Mouse (Mus musculus): ENCODE data around the gene Tbxas1. TPM values are rescaled to one million over a fixed set of nuclear protein-coding genes. Genes with fewer than 3 reads are reported as not detected.

The Tbxas1 gene
- polyA plus RNA-seq, 1 experiment from 2014 or later = 1.6 TPM

GRCm38 (mm10) chr6:38928489-38928888 is 53.3 kb downstream of the Tbxas1 start:
- ATAC-seq = no peak
- WGBS = 87% methylated on average over 3 of the region's 3 CpGs
- H3K9me3 ChIP-seq = 0 out of 2 replicates have a peak, but pooled peaks cover 3% of the 10 kb centered on the region

GRCm38 (mm10) chr6:38936009-38936408 is 60.8 kb downstream of the Tbxas1 start:
- 89% methylated on average over 2 of the region's 2 CpGs for WGBS
- Histone ChIP-seq H3K36me3 (no peaks in the 10 kb centered on the region), H3K27ac (no peak overlapping the region), H3K4me2 (replicated peaks) (no peak overlapping the region), H3K4me1 (replicated peaks) (no peaks in the 10 kb centered on the region), H3K27me3 (no peaks in the 10 kb centered on the region), H3K4me3 (replicated peaks) (no peak overlapping the region), H3K9me3 (0 out of 2 replicates have a peak, but pooled peaks cover 3% of the 10 kb centered on the region), H3K9ac (replicated peaks) (no peak overlapping the region)
- no peak for ATAC-seq

More at GRCm38 (mm10) chr6:38928489-38928888, 53.3 kb downstream of the Tbxas1 start:
- H3K27ac ChIP-seq = no peak overlapping the region
- no peaks in the 10 kb centered on the region for H3K36me3 ChIP-seq
- H3K9ac ChIP-seq (replicated peaks) = no peak overlapping the region
- H3K4me1 ChIP-seq (replicated peaks) = peaks cover 7% of the 10 kb centered on the region; the same call in 1 of the 2 replicates
- H3K4me3 ChIP-seq (replicated peaks) = no peak overlapping the region
- H3K4me2 ChIP-seq (replicated peaks) = no peak overlapping the region
- H3K27me3 ChIP-seq = no peaks in the 10 kb centered on the region

- Histone ChIP-seq H3K27me3 (no peaks in the 10 kb centered on the region), H3K4me1 (replicated peaks) (no peaks in the 10 kb centered on the region), H3K9ac (replicated peaks) (no peak overlapping the region), H3K36me3 (no peaks in the 10 kb centered on the region), H3K4me3 (replicated peaks) (no peak overlapping the region), H3K27ac (no peak overlapping the region), H3K4me2 (replicated peaks) (no peak overlapping the region), H3K9me3 (peaks cover 4% of the 10 kb centered on the region; the same call in 1 of the 2 replicates)
- 85% methylated on average over 6 of the region's 6 CpGs for WGBS
- ATAC-seq = no peak
Observed at GRCm38 (mm10) chr6:38938421-38938820, 63.2 kb downstream of the Tbxas1 start.

- no peak for ATAC-seq
- WGBS = 79% methylated on average over 4 of the region's 4 CpGs
- no peak overlapping the region for H3K27ac ChIP-seq
- H3K4me1 ChIP-seq (replicated peaks) = no peaks in the 10 kb centered on the region
- peaks cover 4% of the 10 kb centered on the region; the same call in 1 of the 2 replicates for H3K9me3 ChIP-seq
- no peaks in the 10 kb centered on the region for H3K36me3 ChIP-seq
- no peaks in the 10 kb centered on the region for H3K27me3 ChIP-seq
- H3K4me2 ChIP-seq (replicated peaks) = no peak overlapping the region
- no peak overlapping the region for H3K4me3 ChIP-seq (replicated peaks)
- H3K9ac ChIP-seq (replicated peaks) = no peak overlapping the region
Observed at GRCm38 (mm10) chr6:38939096-38939495, 63.9 kb downstream of the Tbxas1 start.

- Histone ChIP-seq H3K9ac (replicated peaks) (no peak overlapping the region), H3K9me3 (peaks cover 4% of the 10 kb centered on the region; the same call in 1 of the 2 replicates), H3K27ac (no peak overlapping the region), H3K4me1 (replicated peaks) (no peaks in the 10 kb centered on the region), H3K27me3 (no peaks in the 10 kb centered on the region), H3K4me2 (replicated peaks) (no peak overlapping the region), H3K4me3 (replicated peaks) (no peak overlapping the region), H3K36me3 (no peaks in the 10 kb centered on the region)
- 86% methylated on average over 1 of the region's 1 CpGs for WGBS
- no peak for ATAC-seq
Observed at GRCm38 (mm10) chr6:38941016-38941415, 65.8 kb downstream of the Tbxas1 start.

- H3K9ac ChIP-seq (replicated peaks) = no peak overlapping the region
- H3K4me2 ChIP-seq (replicated peaks) = no peak overlapping the region
- ATAC-seq = no peak
- H3K9me3 ChIP-seq = peaks cover 4% of the 10 kb centered on the region; the same call in 1 of the 2 replicates
- no peak overlapping the region for H3K4me3 ChIP-seq (replicated peaks)
- H3K4me1 ChIP-seq (replicated peaks) = no peaks in the 10 kb centered on the region
- H3K27me3 ChIP-seq = no peaks in the 10 kb centered on the region
- 96% methylated on average over 3 of the region's 3 CpGs for WGBS
- H3K36me3 ChIP-seq = no peaks in the 10 kb centered on the region
- no peak overlapping the region for H3K27ac ChIP-seq
Observed at GRCm38 (mm10) chr6:38942771-38943170, 67.6 kb downstream of the Tbxas1 start.

GRCm38 (mm10) chr6:38944392-38944791 is 69.2 kb downstream of the Tbxas1 start:
- H3K27me3 ChIP-seq = no peaks in the 10 kb centered on the region
- H3K4me1 ChIP-seq (replicated peaks) = no peaks in the 10 kb centered on the region
- H3K36me3 ChIP-seq = no peaks in the 10 kb centered on the region
- no peak overlapping the region for H3K4me2 ChIP-seq (replicated peaks)
- WGBS = 95% methylated on average over 8 of the region's 8 CpGs
- H3K4me3 ChIP-seq (replicated peaks) = no peak overlapping the region
- H3K9me3 ChIP-seq = peaks cover 4% of the 10 kb centered on the region; the same call in 1 of the 2 replicates
- ATAC-seq = no peak
- H3K9ac ChIP-seq (replicated peaks) = no peak overlapping the region
- H3K27ac ChIP-seq = no peak overlapping the region

GRCm38 (mm10) chr6:38944826-38945225 is 69.6 kb downstream of the Tbxas1 start:
- Histone ChIP-seq H3K27ac (no peak overlapping the region), H3K9me3 (peaks cover 4% of the 10 kb centered on the region; the same call in 1 of the 2 replicates), H3K4me1 (replicated peaks) (no peaks in the 10 kb centered on the region), H3K4me2 (replicated peaks) (no peak overlapping the region), H3K27me3 (no peaks in the 10 kb centered on the region), H3K36me3 (no peaks in the 10 kb centered on the region), H3K4me3 (replicated peaks) (no peak overlapping the region), H3K9ac (replicated peaks) (no peak overlapping the region)
- ATAC-seq = no peak
- 92% methylated on average over 7 of the region's 7 CpGs for WGBS

- H3K4me2 ChIP-seq (replicated peaks) = no peak overlapping the region
- no peaks in the 10 kb centered on the region for H3K27me3 ChIP-seq
- no peak for ATAC-seq
- H3K9me3 ChIP-seq = peaks cover 4% of the 10 kb centered on the region; the same call in 1 of the 2 replicates
- no peaks in the 10 kb centered on the region for H3K4me1 ChIP-seq (replicated peaks)
- H3K36me3 ChIP-seq = no peaks in the 10 kb centered on the region
- H3K4me3 ChIP-seq (replicated peaks) = no peak overlapping the region
- no peak overlapping the region for H3K27ac ChIP-seq
- WGBS = 79% methylated on average over 3 of the region's 3 CpGs
- no peak overlapping the region for H3K9ac ChIP-seq (replicated peaks)
Observed at GRCm38 (mm10) chr6:38945681-38946080, 70.5 kb downstream of the Tbxas1 start.

- WGBS = 92% methylated on average over 4 of the region's 4 CpGs
- Histone ChIP-seq H3K9me3 (peaks cover 4% of the 10 kb centered on the region; the same call in 1 of the 2 replicates), H3K4me3 (replicated peaks) (no peak overlapping the region), H3K4me1 (replicated peaks) (no peaks in the 10 kb centered on the region), H3K4me2 (replicated peaks) (no peak overlapping the region), H3K27ac (no peak overlapping the region), H3K27me3 (no peaks in the 10 kb centered on the region), H3K9ac (replicated peaks) (no peak overlapping the region), H3K36me3 (no peaks in the 10 kb centered on the region)
- ATAC-seq = no peak
Observed at GRCm38 (mm10) chr6:38947282-38947681, 72.1 kb downstream of the Tbxas1 start.

GRCm38 (mm10) chr6:38949683-38950161 is 74.5 kb downstream of the Tbxas1 start:
- 69% methylated on average over 5 of the region's 5 CpGs for WGBS
- ATAC-seq = no peak
- H3K36me3 ChIP-seq = no peaks in the 10 kb centered on the region
- no peaks in the 10 kb centered on the region for H3K9me3 ChIP-seq
- H3K4me3 ChIP-seq (replicated peaks) = no peak overlapping the region
- H3K4me1 ChIP-seq (replicated peaks) = no peaks in the 10 kb centered on the region
- H3K27ac ChIP-seq = no peak overlapping the region
- no peak overlapping the region for H3K4me2 ChIP-seq (replicated peaks)
- no peak overlapping the region for H3K9ac ChIP-seq (replicated peaks)
- no peaks in the 10 kb centered on the region for H3K27me3 ChIP-seq

GRCm38 (mm10) chr6:38950341-38950740 is 75.1 kb downstream of the Tbxas1 start:
- Histone ChIP-seq H3K9ac (replicated peaks) (no peak overlapping the region), H3K27ac (no peak overlapping the region), H3K36me3 (no peaks in the 10 kb centered on the region), H3K4me1 (replicated peaks) (no peaks in the 10 kb centered on the region), H3K27me3 (no peaks in the 10 kb centered on the region), H3K9me3 (no peaks in the 10 kb centered on the region), H3K4me2 (replicated peaks) (no peak overlapping the region), H3K4me3 (replicated peaks) (no peak overlapping the region)
- ATAC-seq = no peak
- WGBS = 80% methylated on average over 4 of the region's 4 CpGs

GRCm38 (mm10) chr6:38950838-38951237 is 75.6 kb downstream of the Tbxas1 start:
- H3K4me2 ChIP-seq (replicated peaks) = no peak overlapping the region
- H3K4me3 ChIP-seq (replicated peaks) = no peak overlapping the region
- H3K4me1 ChIP-seq (replicated peaks) = no peaks in the 10 kb centered on the region
- no peak for ATAC-seq
- no peaks in the 10 kb centered on the region for H3K9me3 ChIP-seq
- no peak overlapping the region for H3K9ac ChIP-seq (replicated peaks)
- no peaks in the 10 kb centered on the region for H3K27me3 ChIP-seq
- no peaks in the 10 kb centered on the region for H3K36me3 ChIP-seq
- H3K27ac ChIP-seq = no peak overlapping the region
- 69% methylated on average over 3 of the region's 3 CpGs for WGBS

All from midbrain, embryonic 13.5 days (tissue).